Mouse (Mus musculus) mouse embryonic stem cell (cell line): ENCODE measurements at regions not wholly inside any gene's neighbourhood (a gene's known extent, or its start where the extent isn't known, plus 50 kb on each side); places are given as distances from the start of the nearest gene placed in this dataset.
"Not testable (repeated sequence)": the region's sequence is repeated elsewhere in the genome, so short reads cannot be mapped to it uniquely, and the experiment has no call there.

Experiments
- in situ Hi-C, 2 experiments: fragments of 300-500 bp; cut with MboI; formaldehyde crosslinking; loops; 1 replicate in 1 of 2; 3 replicates in 1 of 2; pipeline ENCODE4 v1.14.3; 2019 to 2020; ENCODE audit warnings: low sequenced_read_pairs in 2 of 2, low pct_unique_long_range_greater_than_20kb in 1 of 2, mixed read lengths in 1 of 2; ENCODE audit not compliant: unreplicated experiment in 1 of 2

DNA sequence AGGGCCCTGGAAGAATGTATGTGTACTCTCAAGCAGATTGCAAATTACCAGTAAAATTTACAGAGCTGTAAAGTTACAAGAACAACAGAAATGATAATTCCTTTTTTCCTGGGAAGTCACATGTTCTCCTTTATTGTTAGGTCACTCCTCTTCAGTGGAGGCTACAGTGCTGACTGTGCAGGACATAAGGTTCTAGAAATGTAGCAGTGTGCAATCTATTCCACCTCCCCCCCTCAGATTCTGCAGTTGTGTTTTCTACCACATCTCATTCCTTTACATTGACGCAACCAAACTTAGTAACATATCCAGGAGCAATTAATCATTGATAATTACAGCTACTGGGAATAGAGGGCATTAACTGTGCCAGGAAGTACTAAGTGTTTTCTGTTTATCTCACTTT lies 385.3 kb upstream of the Tnc start:
- in situ Hi-C loops = no loop called here

GRCm38 (mm10) chr4:64437744-64438594 lies 391.2 kb upstream of the Tnc start:
- in situ Hi-C loops = no loop called here

GRCm38 (mm10) chr4:64451442-64451841 lies 404.6 kb upstream of the Tnc start:
- in situ Hi-C loops = no loop called here

- in situ Hi-C loops = no loop called here
These were observed 405.1 kb upstream of the Tnc start for GRCm38 (mm10) chr4:64451946-64452345.

GRCm38 (mm10) chr4:64492260-64492962 lies 445.6 kb upstream of the Tnc start:
- in situ Hi-C loops = no loop called here

DNA sequence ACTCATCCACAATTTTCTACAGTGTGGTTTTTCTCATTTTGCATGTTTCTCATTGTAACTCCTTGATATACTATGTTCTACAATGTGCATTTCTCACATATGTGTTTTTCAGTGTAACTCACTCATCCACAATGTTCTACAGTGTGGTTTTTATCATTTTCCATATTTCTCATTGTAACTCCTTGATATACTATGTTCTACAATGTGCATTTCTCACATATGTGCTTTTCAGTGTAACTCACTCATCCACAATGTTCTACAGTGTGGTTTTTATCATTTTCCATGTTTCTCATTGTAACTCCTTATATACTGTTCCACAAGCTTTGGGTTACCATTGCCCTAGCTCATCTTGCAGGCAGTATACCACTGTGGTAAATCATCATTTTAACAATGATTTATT lies 450.9 kb upstream of the Tnc start:
- in situ Hi-C loops = not testable (repeated sequence)

DNA sequence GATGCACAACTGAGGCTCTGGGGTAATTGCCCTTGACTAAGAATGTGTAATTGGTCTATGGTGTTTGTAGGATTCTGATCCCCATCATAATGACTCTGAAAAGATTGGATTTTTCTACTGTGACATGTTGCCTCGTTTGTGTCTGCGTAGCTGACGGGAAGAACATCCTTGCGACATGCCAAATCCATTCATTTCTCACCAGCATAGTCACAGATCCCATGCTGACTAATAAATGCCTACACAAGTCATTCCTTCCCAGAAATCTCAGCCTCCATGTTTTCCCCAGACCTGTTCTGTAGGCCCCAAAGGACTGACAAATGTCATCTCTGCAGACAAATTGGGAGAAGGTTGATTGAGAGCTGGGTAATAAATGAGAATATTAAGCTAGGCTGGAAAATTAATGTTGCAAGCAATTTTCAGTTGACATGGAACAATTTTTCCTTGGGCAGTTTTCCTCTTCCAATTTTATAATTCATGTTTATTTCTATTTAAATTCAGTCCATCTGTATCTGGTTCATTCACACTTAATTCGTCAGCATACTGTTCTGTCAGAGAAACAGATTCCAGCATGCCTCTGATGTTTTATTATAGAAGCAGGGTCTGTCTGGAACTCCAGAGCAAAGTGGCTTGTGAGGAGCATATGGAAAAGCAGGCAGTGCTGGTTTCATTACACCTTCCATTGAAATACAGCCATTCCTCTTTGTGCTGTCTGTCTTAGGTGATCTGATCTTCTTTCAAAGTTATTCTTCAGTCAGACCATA lies 454.0 kb upstream of the Tnc start:
- in situ Hi-C loops = no loop called here

DNA sequence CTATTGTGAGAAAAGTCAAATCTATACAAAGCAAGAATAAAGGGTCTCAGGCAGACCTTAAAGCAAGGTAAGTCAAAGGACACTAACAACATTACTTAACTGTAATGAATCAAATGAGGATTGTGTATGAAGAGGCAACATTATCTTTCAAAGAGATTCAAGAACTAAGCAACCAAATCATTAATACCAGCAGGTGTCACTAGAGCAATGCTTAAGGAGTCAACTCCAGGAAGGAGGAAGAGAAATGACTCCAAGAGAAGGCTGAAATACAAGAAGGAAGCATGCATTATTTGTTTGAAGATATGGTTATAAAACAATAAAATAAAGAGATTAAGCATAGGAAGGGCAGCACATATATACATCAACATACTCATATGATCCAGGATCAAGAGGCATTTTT lies 475.1 kb upstream of the Tnc start:
- in situ Hi-C loops = no loop called here

- in situ Hi-C loops = loop anchor here (25.0 kb wide), 1 partner anchor 1059 kb away; no protein-coding TSS in a partner anchor
These were observed 481.0 kb upstream of the Tnc start for GRCm38 (mm10) chr4:64527724-64528332.

DNA sequence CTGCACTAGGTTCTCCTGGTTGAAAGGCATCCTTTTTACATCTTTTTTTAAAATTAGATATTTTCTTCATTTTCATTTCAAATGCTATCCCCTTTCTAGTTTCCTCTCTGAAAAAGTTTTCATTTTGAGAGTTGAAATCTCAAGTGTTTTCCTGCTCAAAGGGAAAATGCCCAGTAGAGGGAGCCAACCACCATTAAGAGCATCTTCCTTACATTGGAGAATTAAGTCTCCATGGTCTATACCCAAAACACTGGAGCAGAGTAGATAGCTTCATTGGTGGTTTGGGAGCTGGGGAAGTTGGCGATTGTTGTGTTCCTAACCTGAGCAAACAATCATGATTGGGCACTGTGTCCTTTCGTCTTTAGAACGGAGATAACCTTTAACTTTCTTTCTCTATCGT lies 483.8 kb upstream of the Tnc start:
- in situ Hi-C loops = loop anchor here (25.0 kb wide), 1 partner anchor 1057 kb away; no protein-coding TSS in a partner anchor

- in situ Hi-C loops = loop anchor here (25.0 kb wide), 1 partner anchor 1054 kb away; no protein-coding TSS in a partner anchor
These were observed 486.2 kb upstream of the Tnc start for GRCm38 (mm10) chr4:64533019-64533418.

DNA sequence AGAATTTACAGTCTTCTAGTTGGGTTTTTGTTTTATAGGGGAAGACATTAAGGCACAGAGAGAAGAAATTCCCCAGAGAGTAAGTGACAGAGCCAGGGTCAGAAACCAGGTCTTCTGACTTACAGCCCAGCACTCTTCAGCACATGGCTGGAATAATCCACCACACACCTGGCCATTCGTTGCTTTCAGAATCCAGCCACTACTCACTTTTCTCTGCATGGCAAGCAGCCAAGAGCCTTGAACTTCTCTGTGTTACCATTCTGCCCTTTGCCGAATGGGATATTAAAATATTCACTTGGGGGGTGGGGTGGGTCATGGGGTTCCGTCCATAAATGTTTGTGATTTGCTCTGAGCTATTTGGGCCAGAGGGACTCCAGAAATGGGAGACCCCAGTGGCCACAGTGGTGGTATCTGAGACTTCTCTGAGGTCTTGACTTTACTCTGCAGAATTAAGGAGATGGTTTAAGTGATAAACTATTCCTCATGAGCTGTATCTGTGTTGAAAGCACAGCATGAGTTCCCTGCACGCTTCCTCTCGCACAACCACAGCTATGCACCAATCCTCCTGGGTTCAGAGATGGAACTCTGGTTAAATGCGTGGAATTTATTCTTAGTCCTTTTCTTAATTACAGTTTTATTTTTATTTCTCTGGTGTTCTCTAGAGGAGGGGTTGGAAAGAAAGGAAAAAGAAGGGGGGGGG lies 488.9 kb upstream of the Tnc start:
- in situ Hi-C loops = loop anchor here (25.0 kb wide), 1 partner anchor 1052 kb away; no protein-coding TSS in a partner anchor

GRCm38 (mm10) chr4:64538009-64538408 lies 491.2 kb upstream of the Tnc start:
- in situ Hi-C loops = loop anchor here (25.0 kb wide), 1 partner anchor 1049 kb away; no protein-coding TSS in a partner anchor

DNA sequence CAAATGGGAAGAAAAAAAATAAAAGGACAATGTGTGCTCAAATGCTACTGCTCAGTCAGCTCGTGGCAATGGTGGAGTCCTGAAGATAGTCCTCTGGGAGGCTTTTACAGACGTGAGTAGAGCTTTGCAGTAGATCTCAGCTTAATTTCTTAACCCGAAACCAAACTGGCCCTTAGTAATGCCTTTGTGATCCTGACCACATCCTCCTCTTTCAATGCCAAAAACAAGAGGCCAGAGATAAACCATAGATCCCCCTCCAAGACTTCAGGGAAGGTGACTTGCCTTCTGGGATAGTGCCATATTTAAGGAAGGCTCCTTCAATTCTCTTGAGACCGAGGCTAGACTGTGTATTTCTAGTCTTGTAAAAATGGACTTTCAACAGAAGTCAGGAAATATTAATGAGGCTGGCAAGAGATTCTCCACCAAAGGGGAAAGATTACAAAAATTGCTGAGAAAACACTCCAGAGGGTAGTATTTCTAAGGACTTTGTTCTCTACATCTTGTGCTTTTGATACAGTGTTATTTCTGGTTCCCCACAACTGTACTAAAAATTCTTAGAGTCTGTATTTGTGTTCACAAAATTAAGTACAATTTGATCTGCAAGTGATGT lies 497.9 kb upstream of the Tnc start:
- in situ Hi-C loops = loop anchor here (25.0 kb wide), 1 partner anchor 1043 kb away; no protein-coding TSS in a partner anchor

GRCm38 (mm10) chr4:64546386-64546785 lies 499.6 kb upstream of the Tnc start:
- in situ Hi-C loops = loop anchor here (25.0 kb wide), 1 partner anchor 1041 kb away; no protein-coding TSS in a partner anchor

DNA sequence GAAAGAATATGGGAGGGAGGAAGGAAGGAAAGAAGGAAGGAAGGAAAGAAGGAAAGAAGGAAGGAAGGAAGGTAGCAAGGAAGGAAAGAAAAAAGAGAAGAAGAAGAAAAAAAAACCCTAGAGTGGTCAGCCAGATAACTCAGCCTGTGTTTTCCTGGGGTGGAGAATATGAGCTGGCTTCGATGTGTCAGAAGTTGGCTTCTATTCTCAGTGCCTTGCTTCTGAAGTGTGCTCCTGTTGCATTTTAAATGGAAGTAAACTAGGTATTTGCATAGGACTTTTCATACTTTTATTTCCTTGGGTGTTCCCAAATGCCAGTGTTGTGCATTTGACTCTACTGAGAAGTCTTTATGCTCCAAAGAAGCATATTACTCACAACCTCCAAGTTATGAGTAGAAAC lies 515.7 kb upstream of the Tnc start:
- in situ Hi-C loops = no loop called here

- in situ Hi-C loops = no loop called here
These were observed 517.2 kb upstream of the Tnc start for GRCm38 (mm10) chr4:64563996-64564395.
